Mouse (Mus musculus) layer of hippocampus, adult 9-11 months (tissue): ENCODE measurements around the gene Tasp1.
"Not testable (repeated sequence)": the region's sequence is repeated elsewhere in the genome, so short reads cannot be mapped to it uniquely, and the experiment has no call there.

ENCODE experiments used
- DNase-seq: peaks from one replicate; pipeline ENCODE4 v3.0.0; 2022

Gene Tasp1

GRCm38 (mm10) chr2:139878052-139878621 lies 188.5 kb downstream of the Tasp1 start:
- DNase-seq, result no peak

GRCm38 (mm10) chr2:139875876-139876275 lies 190.7 kb downstream of the Tasp1 start:
- no peak for DNase-seq

GRCm38 (mm10) chr2:139874173-139874572 lies 192.4 kb downstream of the Tasp1 start:
- DNase-seq, result no peak

GRCm38 (mm10) chr2:139873762-139874161 lies 192.8 kb downstream of the Tasp1 start:
- DNase-seq, result no peak

GRCm38 (mm10) chr2:139869071-139869470 lies 197.5 kb downstream of the Tasp1 start:
- not testable (repeated sequence) for DNase-seq

- DNase-seq, result not testable (repeated sequence)
Measured at GRCm38 (mm10) chr2:139863396-139863795, 203.2 kb downstream of the Tasp1 start.

- DNase-seq, result no peak
Measured at GRCm38 (mm10) chr2:139860133-139860494, 206.5 kb downstream of the Tasp1 start.

- DNase-seq, result no peak
Measured at GRCm38 (mm10) chr2:139859424-139860132, 207.0 kb downstream of the Tasp1 start.

- DNase-seq, result no peak
Measured at GRCm38 (mm10) chr2:139849621-139850020, 217.0 kb downstream of the Tasp1 start.

GRCm38 (mm10) chr2:139841359-139841758 lies 225.2 kb downstream of the Tasp1 start:
- peak; percentile 15 for DNase-seq

GRCm38 (mm10) chr2:139840941-139841340 lies 225.7 kb downstream of the Tasp1 start:
- no peak for DNase-seq

- DNase-seq, result no peak
Measured at GRCm38 (mm10) chr2:139821589-139822378, 244.8 kb downstream of the Tasp1 start.

GRCm38 (mm10) chr2:139817275-139817674 lies 249.3 kb downstream of the Tasp1 start:
- no peak for DNase-seq

- DNase-seq, result no peak
Measured at GRCm38 (mm10) chr2:139807887-139808286, 258.7 kb downstream of the Tasp1 start.

GRCm38 (mm10) chr2:139804041-139804440 lies 262.6 kb downstream of the Tasp1 start:
- no peak for DNase-seq

GRCm38 (mm10) chr2:139792345-139793120 lies 274.1 kb downstream of the Tasp1 start:
- DNase-seq, result no peak

- DNase-seq, result no peak
Measured at GRCm38 (mm10) chr2:139788658-139789057, 277.9 kb downstream of the Tasp1 start.

GRCm38 (mm10) chr2:139784946-139785345 lies 281.7 kb downstream of the Tasp1 start:
- no peak for DNase-seq

- DNase-seq, result no peak
Measured at GRCm38 (mm10) chr2:139784465-139784864, 282.1 kb downstream of the Tasp1 start.
